13 mouse cellular contexts compared by ENCODE assay signal in the genomic region with DNA sequence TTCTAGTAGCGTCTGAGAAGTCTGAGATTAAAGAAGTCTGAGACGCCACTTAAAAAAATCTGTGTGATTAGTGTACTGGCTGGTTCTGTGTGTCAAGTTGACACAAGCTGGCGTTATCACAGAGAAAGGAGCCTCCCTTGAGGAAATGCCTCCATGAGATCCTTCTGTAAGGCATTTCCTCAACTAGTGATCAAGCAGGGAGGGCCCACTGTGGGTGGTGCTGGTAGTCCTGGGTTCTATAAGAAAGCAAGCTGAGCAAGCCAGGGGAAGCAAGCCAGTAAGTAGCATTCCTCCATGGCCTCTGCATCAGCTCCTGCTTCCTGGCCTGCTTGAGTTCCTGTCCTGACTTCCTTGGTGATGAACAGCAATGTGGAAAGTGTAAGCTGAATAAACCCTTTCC. TPM values are rescaled to one million over a fixed set of nuclear protein-coding genes. Genes with fewer than 3 reads are reported as not detected.
DNase-seq lines count a peak whose midpoint lies in the region; ATAC-seq and TF ChIP-seq lines count a peak whose summit lies in the region.
"Not testable (repeated sequence)": the region's sequence is repeated elsewhere in the genome, so short reads cannot be mapped to it uniquely, and the experiment has no call there.
"Had no signal": no experiment of that assay in that cellular context is flagged by ENCODE, and none has a peak within 500 bp of the region (broad histone marks: within the 10 kb centered on the region; RNA-seq: fewer than 3 reads in every experiment).

No protein-coding gene starts in this region.

- H3K79me2 ChIP-seq in heart, adult 2 months (replicated peaks; ENCODE audit: control insufficient read depth, insufficient read depth, low read length): not testable (repeated sequence)

- TF ChIP-seq POLR2A in cortical plate, adult 2 months (IDR thresholded peaks at IDR 0.05; ENCODE audit: extremely low read depth, insufficient read depth, low read length); heart, adult 2 months (IDR thresholded peaks at IDR 0.05; ENCODE audit: insufficient read depth, low read depth, low read length); kidney, adult 2 months (IDR thresholded peaks at IDR 0.05; ENCODE audit: low read depth, low read length): not testable (repeated sequence)

- not testable (repeated sequence) for H3K4me3 ChIP-seq in cortical plate, adult 2 months (ENCODE audit: insufficient read depth, low read length); heart, adult 2 months; heart, embryonic 15.5 days; kidney, adult 2 months (ENCODE audit: insufficient read depth, low read depth, low read length); lung, embryonic 15.5 days

- H3K4me1 ChIP-seq in cortical plate, adult 2 months (ENCODE audit: control insufficient read depth, insufficient read depth, low read length); heart, adult 2 months (ENCODE audit: control insufficient read depth, insufficient read depth, low read length); heart, embryonic 15.5 days (replicated peaks); kidney, adult 2 months (ENCODE audit: control insufficient read depth, insufficient read depth, low read length): not testable (repeated sequence)
- peaks cover 23% of the 10 kb centered on the region; the same call in 1 of the 2 replicates for H3K4me1 ChIP-seq in lung, embryonic 15.5 days

- 32% methylated on average over 3 of the region's 3 CpGs for WGBS in heart, adult 2 months
- WGBS in heart, embryonic 15.5 days: 31% methylated on average over 3 of the region's 3 CpGs
- 73% methylated on average over 3 of the region's 3 CpGs for WGBS in kidney, adult 2 months
- 21% methylated on average over 3 of the region's 3 CpGs for WGBS in lung, embryonic 15.5 days

- not testable (repeated sequence) for TF ChIP-seq EP300 in heart, adult 2 months (IDR thresholded peaks at IDR 0.05; ENCODE audit: insufficient read depth, low read depth, low read length)

- H3K27ac ChIP-seq in cortical plate, adult 2 months (ENCODE audit: insufficient read depth, low read length): peak overlapping the region; percentile 1; the same call in 1 of the 2 replicates
- H3K27ac ChIP-seq in heart, adult 2 months: peak overlapping the region; percentile 89
- 0 out of 2 replicates have a peak overlapping the region, but pooled peaks have one; percentile 0 for H3K27ac ChIP-seq in heart, embryonic 15.5 days
- not testable (repeated sequence) for H3K27ac ChIP-seq in kidney, adult 2 months (ENCODE audit: insufficient read depth, low read depth, low read length)
- H3K27ac ChIP-seq in lung, embryonic 15.5 days: peak overlapping the region; percentile 41

- DNase-seq in heart, adult 2 months: peak in 1 of 2 experiments; percentile 21
- DNase-seq in kidney, adult 2 months: peak; percentile 54
- peak; percentile 44 for DNase-seq in lung, postnatal 10 days

- peaks cover 15% of the 10 kb centered on the region for H3K36me3 ChIP-seq in heart, adult 2 months (ENCODE audit: control insufficient read depth, insufficient read depth, low read length)
- H3K36me3 ChIP-seq in heart, embryonic 15.5 days; kidney, adult 2 months (ENCODE audit: control insufficient read depth, insufficient read depth, low read length): not testable (repeated sequence)
- H3K36me3 ChIP-seq in lung, embryonic 15.5 days: peaks cover 12% of the 10 kb centered on the region; the same call in 1 of the 2 replicates

- intact Hi-C loops in heart, adult 2 months (cut with DNase I): not testable (repeated sequence)

- H3K27me3 ChIP-seq in heart, adult 2 months (ENCODE audit: control insufficient read depth, insufficient read depth, low read length); heart, embryonic 15.5 days; kidney, adult 2 months (replicated peaks; ENCODE audit: control insufficient read depth, insufficient read depth, low read length); lung, embryonic 15.5 days: not testable (repeated sequence)

- H3K9me3 ChIP-seq in heart, embryonic 15.5 days (replicated peaks); lung, embryonic 15.5 days: not testable (repeated sequence)

- TF ChIP-seq CTCF in cortical plate, adult 2 months (IDR thresholded peaks at IDR 0.05; ENCODE audit: extremely low read depth, insufficient read depth, low read length); heart, adult 2 months (IDR thresholded peaks at IDR 0.05); kidney, adult 2 months (conservative IDR thresholded peaks at IDR 0.05; ENCODE audit: insufficient read depth, insufficient read length, low read depth, low read length): not testable (repeated sequence)

- not testable (repeated sequence) for H3K4me2 ChIP-seq in heart, embryonic 15.5 days; lung, embryonic 15.5 days

- ATAC-seq in heart, embryonic 15.5 days (replicated peaks; ENCODE audit: insufficient number of reproducible peaks, insufficient read depth, low FRiP score, low read depth); lung, embryonic 15.5 days (ENCODE audit: borderline replicate concordance, extremely low read depth, low FRiP score, low TSS enrichment): not testable (repeated sequence)

- not testable (repeated sequence) for H3K9ac ChIP-seq in heart, adult 2 months (ENCODE audit: low read depth, low read length); heart, embryonic 15.5 days; lung, embryonic 15.5 days

RNA-seq across cellular contexts. Expression of a gene that starts 4.9 kb away (rescaled TPM):
- 46.9 and 49.1 TPM in 2 replicates for polyA plus RNA-seq in cortical plate, adult 2 months (2012; rRNA removed)
- 10 to 100 TPM; 12.9 to 15.3 TPM for total RNA-seq in heart, adult 2 months (2021)
- polyA plus RNA-seq in heart, adult 2 months (2012; rRNA removed): 10.8 and 18.8 TPM in 2 replicates
- 11.9 and 13.8 TPM in 2 replicates for polyA plus RNA-seq in heart, embryonic 15.5 days (2015; fragmentation: Nextera tagmentation; extraction: Ambion mirVana)
- polyA plus RNA-seq in kidney, adult 2 months (2012; rRNA removed): 24.8 and 25.2 TPM in 2 replicates
- polyA plus RNA-seq in lung, embryonic 15.5 days (2015; fragmentation: Nextera tagmentation; extraction: Ambion mirVana): 26.8 and 28.6 TPM in 2 replicates

RNA-seq across cellular contexts. Expression of a gene that starts 20.3 kb away (rescaled TPM):
- 0.23 and 0.38 TPM in 2 replicates for polyA plus RNA-seq in cortical plate, adult 2 months (2012; rRNA removed)
- total RNA-seq in heart, adult 2 months (2021): under 1 TPM in 1 of 2 experiments, not detected in 1; 0.27 TPM
- not detected in 2 replicates for polyA plus RNA-seq in heart, adult 2 months (2012; rRNA removed)
- 0.44 TPM in 1 of 2 replicates, not detected in the other for polyA plus RNA-seq in heart, embryonic 15.5 days (2015; fragmentation: Nextera tagmentation; extraction: Ambion mirVana)
- 0.11 and 0.19 TPM in 2 replicates for polyA plus RNA-seq in kidney, adult 2 months (2012; rRNA removed)
- 0.42 and 0.50 TPM in 2 replicates for polyA plus RNA-seq in lung, embryonic 15.5 days (2015; fragmentation: Nextera tagmentation; extraction: Ambion mirVana)
- total RNA-seq: gastrocnemius, postnatal 36 days had no signal
- polyA plus RNA-seq: adrenal gland, adult 2 months; erythroblast, embryonic 14.5 days; forebrain, embryonic 12.5 days; G1E; heart, embryonic 14.5 days; hindbrain, embryonic 14.5 days had no signal
